Mouse (Mus musculus) naive thymus-derived CD4-positive, alpha-beta T cell, adult 5 months (primary cell): ENCODE data around the gene Tmem35b. TPM values are rescaled to one million over a fixed set of nuclear protein-coding genes. Genes with fewer than 3 reads are reported as not detected.

Source experiments
- polyA plus RNA-seq: library from polyadenylated mRNA; unstranded; fragments of 100-300 nt; shearing (Covaris generic); gene quantifications from one replicate; pipeline ENCODE4 v1.2.1, GENCODE M21; 2017

Gene Tmem35b
- polyA plus RNA-seq: 7.1 TPM

DNA sequence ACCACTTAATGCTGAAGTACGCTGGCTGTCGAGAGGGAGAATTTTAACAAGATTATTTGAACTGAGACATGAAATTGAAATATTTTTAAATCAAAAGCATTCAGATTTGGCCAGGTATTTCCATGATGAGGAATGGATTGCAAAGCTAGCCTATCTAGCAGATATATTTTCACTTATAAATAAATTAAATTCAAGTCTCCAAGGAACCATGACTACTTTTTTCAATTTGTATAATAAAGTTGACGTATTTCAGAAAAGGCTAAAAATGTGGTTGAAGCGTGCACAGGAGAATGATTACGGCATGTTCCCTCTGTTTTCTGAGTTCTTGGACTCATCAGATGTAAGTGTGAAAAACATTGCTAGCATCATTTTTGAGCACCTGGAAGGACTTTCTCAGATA is at the start of gene Tmem35b:
Gene Tmem35b (plus strand): TSS at position 301 of the 400 bp plus-strand sequence.

DNA sequence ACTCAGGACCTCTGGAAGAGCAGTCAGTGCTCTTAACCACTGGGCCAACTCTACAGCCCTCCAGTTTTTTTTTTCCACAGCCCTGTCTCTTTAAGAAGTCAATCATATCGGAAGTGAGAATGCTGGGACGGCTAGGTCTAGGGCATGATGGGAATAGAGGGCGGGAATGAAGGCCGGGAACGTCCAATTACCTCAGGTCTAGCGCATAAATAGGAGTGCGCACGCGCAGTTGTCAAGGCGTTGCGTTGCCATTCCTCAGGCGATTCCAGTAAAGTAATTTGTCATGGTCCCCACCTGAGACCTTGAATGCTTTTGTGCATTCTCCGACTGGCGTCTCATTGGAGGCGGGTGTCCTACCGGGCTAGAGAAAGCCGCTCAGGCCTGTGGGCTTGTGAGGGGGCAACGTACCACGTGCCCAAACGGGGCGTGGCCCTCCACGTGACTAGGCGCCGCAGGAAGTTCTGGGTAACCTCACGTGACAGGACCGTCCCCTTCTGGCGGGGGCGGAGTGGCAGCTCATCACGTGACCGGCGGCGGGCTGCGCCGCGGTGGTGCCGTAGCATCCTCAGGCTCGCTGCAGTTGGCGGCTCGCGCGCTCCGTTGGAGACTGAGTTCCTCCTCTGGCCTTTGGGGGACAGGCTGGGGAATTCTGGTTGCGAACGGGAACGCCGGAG is 46.5 kb upstream of the Tmem35b start, which contains the start of gene Zmym6:
Gene Zmym6 (plus strand): TSS at position 509 of the 674 bp plus-strand sequence.

DNA sequence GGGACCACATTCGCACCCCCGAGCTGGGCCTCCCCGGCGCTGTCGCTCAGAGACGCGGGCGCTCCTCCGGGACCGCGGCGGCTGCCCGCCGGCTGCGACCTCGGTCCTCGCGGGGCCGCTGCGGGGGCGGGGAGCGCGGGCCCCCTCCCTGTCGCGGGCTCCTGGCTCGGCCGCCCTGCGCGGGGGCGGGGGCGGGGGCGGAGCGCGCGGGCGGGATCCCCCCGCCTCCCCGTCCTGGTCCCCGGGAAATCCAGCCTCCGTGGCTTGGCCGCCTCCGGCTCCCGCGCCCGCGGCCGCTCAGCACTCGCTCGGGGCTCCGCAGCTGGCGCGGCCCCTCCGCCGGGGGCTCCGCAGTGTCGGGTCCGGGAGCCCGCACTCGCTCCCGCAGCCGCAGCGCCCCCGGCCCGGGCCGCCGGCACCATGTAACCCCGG is 45.4 kb downstream of the Tmem35b start, which contains the start of gene Dlgap3:
Gene Dlgap3 (plus strand): TSS at position 291 of the 432 bp plus-strand sequence.

Other genes with a start within 250 kb of the Tmem35b start
- 39.2 TPM for gene Zmym4, start 155.6 kb upstream of the Tmem35b start, polyA plus RNA-seq
- gene Sfpq, start 102.4 kb upstream of the Tmem35b start, polyA plus RNA-seq: 190 TPM
- 58.3 TPM for gene Zmym1, start 62.5 kb upstream of the Tmem35b start, polyA plus RNA-seq
- gene Zmym6, start 46.3 kb upstream of the Tmem35b start, polyA plus RNA-seq: 24.0 TPM
- gene Dlgap3, start 45.5 kb downstream of the Tmem35b start, polyA plus RNA-seq: not detected
- 21.4 TPM for gene Smim12, start 120.1 kb downstream of the Tmem35b start, polyA plus RNA-seq
- gene Gja4, start 190.3 kb downstream of the Tmem35b start, polyA plus RNA-seq: not detected
- not detected for gene Gjb3, start 207.2 kb downstream of the Tmem35b start, polyA plus RNA-seq
- gene Gjb4, start 230.4 kb downstream of the Tmem35b start, polyA plus RNA-seq: not detected
- gene Gjb5, start 234.5 kb downstream of the Tmem35b start, polyA plus RNA-seq: not detected